Mouse (Mus musculus) embryonic facial prominence, embryonic 13.5 days (tissue): Measurements from ENCODE around the gene Cntnap2. TPM values are rescaled to one million over a fixed set of nuclear protein-coding genes. Genes with fewer than 3 reads are reported as not detected.

Experiments
- ATAC-seq: fragments of 200-750 bp; cut with Nextera tagmentation; 2 replicates; pipeline ENCODE4 v1.8.0; 2017; ENCODE audit warnings: low read depth; ENCODE audit not compliant: insufficient number of reproducible peaks, insufficient read depth, low FRiP score, low TSS enrichment
- H3K27ac ChIP-seq: fragments of 300-500 bp; sonication (generic); 2 replicates; pipeline ENCODE4 v1.5.1; 2015; ENCODE audit warnings: moderate library complexity, mild to moderate bottlenecking, inconsistent platforms
- H3K27me3 ChIP-seq: fragments of 300-500 bp; sonication (generic); 2 replicates; pipeline ENCODE4 v1.6.1; 2015; ENCODE audit warnings: mild to moderate bottlenecking, inconsistent platforms
- H3K36me3 ChIP-seq: fragments of 300-500 bp; sonication (generic); 2 replicates; pipeline ENCODE4 v1.6.1; 2015; ENCODE audit warnings: mild to moderate bottlenecking, inconsistent platforms
- H3K4me1 ChIP-seq: fragments of 300-500 bp; sonication (generic); 2 replicates; pipeline ENCODE4 v1.6.1; 2015; ENCODE audit warnings: inconsistent platforms
- H3K4me2 ChIP-seq: fragments of 300-500 bp; sonication (generic); 2 replicates; pipeline ENCODE4 v1.6.1; 2015; ENCODE audit warnings: moderate library complexity, mild to moderate bottlenecking, inconsistent platforms
- H3K4me3 ChIP-seq: fragments of 300-500 bp; sonication (generic); 2 replicates; pipeline ENCODE4 v1.5.1; 2015; ENCODE audit warnings: mild to moderate bottlenecking, inconsistent platforms
- H3K9ac ChIP-seq: fragments of 300-500 bp; sonication (generic); 2 replicates; pipeline ENCODE4 v1.6.1; 2015; ENCODE audit warnings: mild to moderate bottlenecking, inconsistent platforms
- H3K9me3 ChIP-seq: fragments of 300-500 bp; sonication (generic); 2 replicates; pipeline ENCODE4 v1.6.1; 2016; ENCODE audit warnings: inconsistent platforms
- WGBS: fragments of 180-500 bp; shearing (Covaris S2); methylation state at CpG from one replicate; pipeline ENCODE4 v1.1.7; 2015; ENCODE audit warnings: mixed read lengths; 5-methylcytosine and 5-hydroxymethylcytosine counted together
- polyA plus RNA-seq: library from polyadenylated mRNA; unstranded; fragments of >200 nt; fragmentation: Nextera tagmentation; extraction: Ambion mirVana; gene quantifications from 2 replicates; pipeline ENCODE4 v1.2.1, GENCODE M21; 2015

Gene Cntnap2
- polyA plus RNA-seq, 1 experiment from 2014 or later: 3.1 TPM

DNA sequence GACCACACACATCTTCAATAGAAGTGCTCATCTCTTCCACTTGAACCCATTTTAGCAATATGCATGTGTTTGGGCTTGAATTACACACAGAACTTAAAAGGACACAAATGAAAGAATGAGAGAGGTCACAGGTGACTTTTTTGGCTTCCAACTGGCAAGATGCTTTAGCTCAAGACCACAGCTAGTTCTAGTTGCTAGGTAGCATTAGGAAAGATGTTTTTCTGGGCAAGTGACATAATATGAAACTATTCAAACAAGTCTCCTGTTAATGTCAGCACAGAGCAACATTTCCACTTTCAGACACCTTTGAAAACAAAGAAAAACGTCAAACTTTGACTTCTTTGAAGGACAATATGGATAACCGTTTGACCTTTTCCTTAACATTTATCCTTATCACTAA, 1657.4 kb downstream of the Cntnap2 start:
- WGBS: 70% methylated on average over 2 of the region's 2 CpGs
- H3K4me1 ChIP-seq: no peaks in the 10 kb centered on the region
- H3K4me2 ChIP-seq: no peak overlapping the region
- no peaks in the 10 kb centered on the region for H3K36me3 ChIP-seq
- H3K9ac ChIP-seq: no peak overlapping the region
- H3K9me3 ChIP-seq: no peaks in the 10 kb centered on the region
- no peak overlapping the region for H3K27ac ChIP-seq
- no peaks in the 10 kb centered on the region for H3K27me3 ChIP-seq
- no peak for ATAC-seq
- no peak overlapping the region for H3K4me3 ChIP-seq

DNA sequence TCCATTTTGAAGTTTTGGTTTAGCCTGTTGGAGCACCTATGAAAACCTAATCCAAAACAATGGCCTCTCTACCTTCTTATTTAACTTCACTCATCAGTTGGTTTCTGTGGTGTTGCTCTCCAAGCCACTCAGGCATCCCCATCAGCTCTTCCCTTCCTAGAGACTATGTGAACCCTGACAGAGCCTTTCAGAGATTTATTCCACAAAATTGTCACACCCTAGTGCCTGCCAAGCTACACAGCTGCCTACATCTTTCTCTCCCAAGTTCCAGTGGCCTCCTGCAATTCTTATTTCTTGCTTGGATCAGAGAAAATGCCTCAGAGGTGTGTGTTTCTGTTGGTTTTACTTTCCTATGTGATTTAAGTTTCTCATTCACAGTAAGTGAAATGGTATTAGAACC, 1674.6 kb downstream of the Cntnap2 start:
- Histone ChIP-seq H3K36me3 (no peaks in the 10 kb centered on the region), H3K4me1 (no peaks in the 10 kb centered on the region), H3K9ac (no peak overlapping the region), H3K9me3 (no peaks in the 10 kb centered on the region), H3K27ac (no peak overlapping the region), H3K4me2 (no peak overlapping the region), H3K4me3 (no peak overlapping the region), H3K27me3 (no peaks in the 10 kb centered on the region)
- ATAC-seq: no peak

DNA sequence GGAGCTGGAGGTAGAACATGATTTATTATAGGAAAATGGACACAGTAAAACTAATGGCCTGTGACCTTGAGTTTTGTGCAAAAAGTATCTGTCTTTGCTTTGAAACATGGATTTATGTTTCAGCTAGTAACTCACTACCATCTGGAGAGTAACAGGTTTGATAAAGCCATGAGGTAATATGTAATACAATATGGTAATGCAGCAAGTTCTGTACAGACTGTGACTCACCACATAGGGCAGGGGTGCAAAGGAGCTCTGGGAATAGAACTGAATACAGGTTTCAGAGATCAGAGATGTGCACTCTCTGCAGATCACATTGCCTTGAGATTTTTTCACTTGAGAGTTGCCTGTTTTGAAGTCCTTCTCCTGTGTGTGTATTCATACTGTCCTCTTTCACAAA, 1689.3 kb downstream of the Cntnap2 start:
- no peaks in the 10 kb centered on the region for H3K36me3 ChIP-seq
- H3K9me3 ChIP-seq: no peaks in the 10 kb centered on the region
- H3K9ac ChIP-seq: no peak overlapping the region
- H3K4me3 ChIP-seq: no peak overlapping the region
- H3K4me2 ChIP-seq: no peak overlapping the region
- ATAC-seq: no peak
- H3K27ac ChIP-seq: no peak overlapping the region
- H3K27me3 ChIP-seq: no peaks in the 10 kb centered on the region
- H3K4me1 ChIP-seq: no peaks in the 10 kb centered on the region

DNA sequence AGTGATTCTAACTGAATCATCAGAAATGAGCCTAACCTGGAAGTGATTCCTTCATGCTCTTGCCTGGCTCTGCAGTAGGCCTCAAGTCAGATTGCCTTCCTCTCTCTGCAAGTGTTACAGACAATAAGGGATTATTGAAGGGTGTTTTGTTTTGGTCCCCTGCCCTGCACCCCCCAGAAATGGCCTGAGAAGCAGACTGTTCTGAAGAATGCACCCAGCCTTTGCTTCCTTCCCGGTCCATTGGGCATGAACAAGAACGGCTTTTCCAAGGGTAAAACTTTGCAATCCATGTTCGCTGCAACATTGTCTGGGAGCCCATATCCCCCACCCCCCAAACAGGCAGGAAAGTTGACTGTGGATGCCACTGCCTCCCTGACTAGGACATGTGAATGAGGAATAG, 1704.3 kb downstream of the Cntnap2 start:
- Histone ChIP-seq H3K36me3 (no peaks in the 10 kb centered on the region), H3K9me3 (no peaks in the 10 kb centered on the region), H3K27ac (no peak overlapping the region), H3K4me3 (no peak overlapping the region), H3K4me1 (no peaks in the 10 kb centered on the region), H3K4me2 (no peak overlapping the region), H3K9ac (no peak overlapping the region), H3K27me3 (no peaks in the 10 kb centered on the region)
- ATAC-seq: no peak
- WGBS: 41% methylated on average over 3 of the region's 3 CpGs

DNA sequence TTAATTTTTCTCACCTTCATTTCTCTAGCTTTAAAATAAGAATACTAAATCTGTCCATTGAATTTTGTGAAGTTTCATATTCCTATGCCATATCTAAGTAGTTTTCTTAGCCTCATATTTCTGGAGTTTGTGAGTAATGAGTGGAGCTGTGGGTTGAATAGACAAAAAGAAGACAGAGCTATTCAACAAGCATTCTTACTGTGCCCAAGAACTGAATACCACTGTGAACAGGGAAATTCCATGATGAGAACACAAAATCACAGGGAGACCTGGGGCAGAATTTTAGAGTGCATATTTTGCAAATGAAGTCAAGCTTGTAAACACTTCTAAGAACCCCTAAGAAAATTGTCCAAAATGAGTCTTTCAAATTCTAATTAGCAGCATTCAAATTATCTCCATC, 1715.4 kb downstream of the Cntnap2 start:
- no peak for ATAC-seq

DNA sequence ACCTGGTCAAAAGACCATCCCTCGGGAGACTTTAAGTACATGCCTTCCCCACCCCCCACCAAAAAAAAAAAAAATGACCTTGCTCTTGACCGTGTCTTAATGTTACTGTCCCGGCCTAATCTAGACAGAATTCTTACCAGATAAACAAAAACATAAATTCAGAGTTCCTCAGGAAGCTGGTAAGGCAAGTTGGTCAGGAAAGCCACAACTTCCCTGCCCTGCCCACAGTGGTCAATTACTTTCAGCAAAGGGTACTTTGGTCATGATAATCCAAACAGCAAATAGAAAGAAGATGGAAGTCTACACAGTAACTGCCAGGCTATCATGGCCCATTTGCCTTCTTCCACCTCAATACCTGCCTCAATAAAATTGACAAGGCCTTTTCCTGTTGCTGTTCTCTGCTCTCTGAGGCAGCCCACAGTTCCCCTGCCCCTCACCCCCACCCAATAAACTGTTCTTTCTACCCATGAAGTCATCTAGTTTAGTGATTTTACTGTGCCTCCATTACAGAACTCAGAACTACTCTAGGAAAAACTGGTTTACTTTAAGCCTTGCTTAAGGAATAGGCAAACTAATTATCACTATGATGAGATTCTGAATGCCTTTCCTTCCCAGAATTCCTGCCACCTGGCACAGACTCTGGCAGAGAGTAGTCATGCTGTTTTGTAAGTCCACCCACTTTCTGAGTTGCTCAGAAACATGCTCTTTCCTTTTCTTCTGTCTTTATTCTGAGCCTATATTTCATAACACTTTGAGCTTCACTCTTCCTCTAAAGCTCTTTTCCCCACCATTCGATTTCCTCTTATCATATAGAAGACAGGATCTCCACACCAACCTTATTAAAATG, 1743.3 kb downstream of the Cntnap2 start:
- Histone ChIP-seq H3K4me1 (no peaks in the 10 kb centered on the region), H3K4me2 (no peak overlapping the region), H3K27me3 (no peaks in the 10 kb centered on the region), H3K27ac (no peak overlapping the region), H3K36me3 (no peaks in the 10 kb centered on the region), H3K9ac (no peak overlapping the region), H3K9me3 (no peaks in the 10 kb centered on the region), H3K4me3 (no peak overlapping the region)
- 69% methylated on average over 4 of the region's 4 CpGs for WGBS
- no peak for ATAC-seq

More for the DNA sequence above, 1715.4 kb downstream of the Cntnap2 start:
- Histone ChIP-seq H3K4me1 (no peaks in the 10 kb centered on the region), H3K9me3 (no peaks in the 10 kb centered on the region), H3K27ac (no peak overlapping the region), H3K4me2 (no peak overlapping the region), H3K27me3 (no peaks in the 10 kb centered on the region), H3K9ac (no peak overlapping the region), H3K4me3 (no peak overlapping the region), H3K36me3 (no peaks in the 10 kb centered on the region)

DNA sequence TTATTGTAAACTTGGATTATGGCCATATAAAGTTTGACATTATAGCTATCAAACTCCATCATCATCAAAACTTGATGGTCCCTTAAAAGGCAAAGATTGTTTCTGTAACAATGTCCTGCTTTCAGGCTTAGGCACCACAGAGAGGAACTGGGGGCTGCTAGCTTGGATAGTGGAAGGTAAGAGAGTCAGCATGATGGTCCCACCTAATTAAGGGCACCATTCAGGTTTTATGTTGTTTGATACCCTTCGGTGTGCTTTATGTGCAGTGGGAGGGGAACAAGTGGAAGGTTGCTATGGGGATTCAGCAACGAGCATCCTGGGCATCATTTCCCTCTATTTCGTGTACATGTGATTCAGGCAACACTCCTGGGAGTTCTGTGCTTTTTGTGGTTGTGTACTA, 1797.5 kb downstream of the Cntnap2 start:
- Histone ChIP-seq H3K9me3 (no peaks in the 10 kb centered on the region), H3K4me3 (no peak overlapping the region), H3K36me3 (no peaks in the 10 kb centered on the region), H3K27me3 (no peaks in the 10 kb centered on the region), H3K9ac (no peak overlapping the region), H3K4me2 (no peak overlapping the region), H3K27ac (no peak overlapping the region), H3K4me1 (no peaks in the 10 kb centered on the region)
- 76% methylated on average over 3 of the region's 3 CpGs for WGBS
- ATAC-seq: no peak

DNA sequence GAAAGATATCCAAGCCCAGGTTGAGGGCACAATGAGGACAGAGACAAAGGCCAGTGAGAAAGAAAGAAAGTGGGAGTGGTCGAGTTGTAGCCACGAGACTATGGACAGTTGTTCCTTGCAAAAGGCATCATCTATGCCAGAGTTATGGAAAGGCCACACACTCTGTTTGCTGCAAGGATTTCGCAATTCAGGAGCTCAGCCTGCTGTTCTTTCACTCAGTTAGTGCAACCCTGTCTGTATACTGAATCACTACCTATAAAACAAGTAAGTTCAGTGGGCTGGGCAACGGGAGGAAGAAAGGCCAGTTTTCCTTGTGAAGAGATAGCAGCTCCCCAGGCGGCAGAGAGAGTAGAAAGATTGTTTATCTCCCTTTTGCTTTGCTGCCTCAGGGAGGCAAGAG, 1801.9 kb downstream of the Cntnap2 start:
- Histone ChIP-seq H3K9ac (no peak overlapping the region; the same call in 1 of the 2 replicates), H3K4me1 (no peaks in the 10 kb centered on the region), H3K9me3 (no peaks in the 10 kb centered on the region), H3K4me2 (no peak overlapping the region), H3K27ac (no peak overlapping the region), H3K4me3 (no peak overlapping the region), H3K36me3 (no peaks in the 10 kb centered on the region), H3K27me3 (no peaks in the 10 kb centered on the region)
- no peak for ATAC-seq
- 11% methylated on average over 5 of the region's 5 CpGs for WGBS

DNA sequence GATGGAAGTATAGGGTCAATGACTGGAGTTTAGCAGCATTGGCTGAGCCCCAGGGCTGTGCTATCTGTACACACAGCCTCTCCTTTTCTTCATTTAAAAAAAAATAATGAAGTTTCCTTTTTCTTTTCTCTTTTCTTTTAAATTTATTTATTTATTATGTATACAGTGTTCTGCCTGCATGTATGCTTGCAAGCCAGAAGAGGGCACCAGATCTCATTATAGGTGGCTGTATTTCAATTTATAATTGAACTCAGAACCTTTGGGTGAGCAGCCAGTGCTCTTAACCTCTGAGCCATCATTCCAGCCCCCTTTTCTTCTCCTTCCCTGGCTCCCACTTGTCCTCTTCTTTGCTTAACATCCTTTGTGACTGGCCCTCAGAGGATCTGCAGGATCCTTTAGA, 1807.2 kb downstream of the Cntnap2 start:
- Histone ChIP-seq H3K4me2 (no peak overlapping the region), H3K4me1 (no peaks in the 10 kb centered on the region), H3K27me3 (no peaks in the 10 kb centered on the region), H3K36me3 (no peaks in the 10 kb centered on the region), H3K9me3 (no peaks in the 10 kb centered on the region), H3K4me3 (no peak overlapping the region), H3K27ac (no peak overlapping the region), H3K9ac (no peak overlapping the region)
- ATAC-seq: no peak

DNA sequence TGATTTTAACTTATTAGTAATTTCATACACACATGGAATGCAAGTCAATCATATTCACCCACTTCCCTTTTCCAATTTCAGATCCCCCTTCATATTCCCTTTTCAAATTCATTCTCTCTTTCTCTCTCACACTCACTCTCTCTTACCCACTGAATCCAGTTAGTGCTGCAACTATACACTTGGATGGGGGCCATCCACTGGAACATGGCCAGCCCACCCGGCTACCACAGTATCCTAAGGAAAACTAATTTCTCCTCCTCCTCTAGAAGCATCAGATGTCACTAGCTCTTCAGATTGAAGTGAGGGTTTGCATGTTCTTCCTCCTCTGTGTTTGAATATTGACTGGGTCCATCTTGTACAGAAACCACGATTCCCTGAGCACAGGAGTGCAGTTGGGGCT, 1827.1 kb downstream of the Cntnap2 start:
- Histone ChIP-seq H3K9ac (no peak overlapping the region), H3K4me2 (no peak overlapping the region), H3K4me3 (no peak overlapping the region), H3K27ac (no peak overlapping the region), H3K27me3 (no peaks in the 10 kb centered on the region), H3K4me1 (peaks cover 3% of the 10 kb centered on the region; the same call in 1 of the 2 replicates), H3K36me3 (no peaks in the 10 kb centered on the region), H3K9me3 (no peaks in the 10 kb centered on the region)
- WGBS: 62% methylated on average over 2 of the region's 2 CpGs
- no peak for ATAC-seq

DNA sequence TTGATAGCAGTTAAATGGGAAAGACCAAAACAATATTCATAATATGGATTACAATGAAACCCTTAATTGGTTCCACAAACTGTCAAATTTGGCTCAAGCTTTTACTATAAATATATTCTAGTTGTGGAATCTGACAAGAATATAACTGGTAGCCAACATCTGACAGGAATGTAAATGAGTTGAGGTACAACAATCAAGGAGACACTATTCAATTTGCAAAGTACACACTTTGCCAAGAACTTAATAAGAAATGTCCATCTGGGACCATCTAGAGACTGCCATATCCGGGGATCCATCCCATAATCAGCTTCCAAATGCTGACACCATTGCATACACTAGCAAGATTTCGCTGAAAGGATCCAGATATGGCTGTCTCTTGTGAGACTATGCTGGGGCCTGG, 1850.0 kb downstream of the Cntnap2 start:
- no peaks in the 10 kb centered on the region for H3K4me1 ChIP-seq
- no peaks in the 10 kb centered on the region for H3K36me3 ChIP-seq
- no peaks in the 10 kb centered on the region for H3K9me3 ChIP-seq
- no peak overlapping the region for H3K4me2 ChIP-seq
- no peak for ATAC-seq
- H3K9ac ChIP-seq: no peak overlapping the region
- WGBS: 86% methylated on average over 2 of the region's 2 CpGs
- H3K27me3 ChIP-seq: no peaks in the 10 kb centered on the region
- H3K4me3 ChIP-seq: no peak overlapping the region
- H3K27ac ChIP-seq: no peak overlapping the region

DNA sequence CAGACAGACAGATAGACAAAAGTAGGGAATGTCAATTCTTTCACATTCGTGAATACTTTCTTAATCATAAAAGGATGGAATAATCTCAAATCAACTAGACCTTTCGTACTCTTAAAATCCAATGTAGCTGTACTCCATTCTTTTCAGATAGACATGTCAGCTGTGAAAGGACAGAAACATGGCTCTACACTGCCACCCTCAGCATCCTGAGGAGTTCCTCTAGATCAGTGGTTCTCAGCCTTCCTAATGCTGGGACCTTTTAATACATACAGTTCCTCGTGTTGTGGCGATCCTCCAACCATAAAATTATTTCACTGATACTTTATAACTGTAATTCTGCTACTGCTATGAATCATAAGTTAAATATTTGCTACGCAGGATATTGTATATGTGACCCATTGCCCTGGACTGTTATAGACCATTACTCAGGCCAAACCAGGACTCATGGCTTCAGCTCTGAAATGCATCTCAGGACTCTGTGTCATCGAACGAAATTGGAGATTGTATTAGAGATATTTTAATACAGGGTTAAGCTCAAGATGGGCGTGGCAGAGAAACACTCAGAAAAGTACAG, 1859.6 kb downstream of the Cntnap2 start:
- H3K9ac ChIP-seq: no peak overlapping the region
- no peak overlapping the region for H3K27ac ChIP-seq
- no peaks in the 10 kb centered on the region for H3K36me3 ChIP-seq
- ATAC-seq: no peak
- 79% methylated on average over 8 of the region's 8 CpGs for WGBS
- no peaks in the 10 kb centered on the region for H3K4me1 ChIP-seq
- no peaks in the 10 kb centered on the region for H3K9me3 ChIP-seq
- H3K4me3 ChIP-seq: no peak overlapping the region
- no peak overlapping the region for H3K4me2 ChIP-seq
- H3K27me3 ChIP-seq: no peaks in the 10 kb centered on the region
